Mouse (Mus musculus): ENCODE data around the gene Olfr871. TPM values are rescaled to one million over a fixed set of nuclear protein-coding genes. Genes with fewer than 3 reads are reported as not detected.
"Not testable (repeated sequence)": the region's sequence is repeated elsewhere in the genome, so short reads cannot be mapped to it uniquely, and the experiment has no call there.

Gene Olfr871
- not detected for total RNA-seq (2022)

- DNase-seq (ENCODE audit: low spot score) = no peak
Observed at GRCm38 (mm10) chr9:20211907-20212306, at the start of gene Olfr871. Olfr871 (plus strand) TSS chr9:20212207.

GRCm38 (mm10) chr9:20173957-20174356, 38.0 kb upstream of the Olfr871 start, which contains the start of gene Olfr870:
Olfr870 (minus strand) TSS chr9:20174057.
- no peak for DNase-seq (ENCODE audit: low spot score)

- no peak for DNase-seq (ENCODE audit: low spot score)
Observed at GRCm38 (mm10) chr9:20179463-20179862, 32.5 kb upstream of the Olfr871 start.

- DNase-seq (ENCODE audit: low spot score) = no peak
Observed at GRCm38 (mm10) chr9:20202131-20202530, 9.9 kb upstream of the Olfr871 start.

- DNase-seq (ENCODE audit: low spot score) = not testable (repeated sequence)
Observed at GRCm38 (mm10) chr9:20203413-20203984, 8.5 kb upstream of the Olfr871 start.

- DNase-seq (ENCODE audit: low spot score) = no peak
Observed at GRCm38 (mm10) chr9:20210812-20211211, 1.2 kb upstream of the Olfr871 start.

GRCm38 (mm10) chr9:20211477-20211876, 530 bp upstream of the Olfr871 start:
- DNase-seq (ENCODE audit: low spot score) = no peak

- DNase-seq (ENCODE audit: low spot score) = no peak
Observed at GRCm38 (mm10) chr9:20236819-20237218, 24.8 kb downstream of the Olfr871 start, which contains the start of gene Olfr872. Olfr872 (plus strand) TSS chr9:20237119.

GRCm38 (mm10) chr9:20237378-20237777, 25.4 kb downstream of the Olfr871 start:
- DNase-seq (ENCODE audit: low spot score) = no peak

Other genes starting within 250 kb of the Olfr871 start
- gene Olfr866, start 184.2 kb upstream of the Olfr871 start, total RNA-seq (2022) = not detected
- not detected for gene Olfr867, start 154.6 kb upstream of the Olfr871 start, total RNA-seq (2022)
- gene Olfr868, start 113.6 kb upstream of the Olfr871 start, total RNA-seq (2022) = not detected
- not detected for gene Olfr869, start 83.2 kb upstream of the Olfr871 start, total RNA-seq (2022)
- gene Olfr870, start 38.1 kb upstream of the Olfr871 start, total RNA-seq (2022) = not detected
- gene Olfr872, start 24.9 kb downstream of the Olfr871 start, total RNA-seq (2022) = not detected
- not detected for gene Olfr39, start 70.1 kb downstream of the Olfr871 start, total RNA-seq (2022)
- not detected for gene Olfr873, start 86.3 kb downstream of the Olfr871 start, total RNA-seq (2022)
- gene Olfr18, start 123.9 kb downstream of the Olfr871 start, total RNA-seq (2022) = under 1 TPM in 1 of 4 experiments, not detected in 3; 0.08 TPM
- 10 to 100 TPM; 10.6 to 11.2 (median 10.8) TPM for gene Zfp560, start 173.0 kb downstream of the Olfr871 start, total RNA-seq (2022)
- gene Zfp26, start 248.0 kb downstream of the Olfr871 start, total RNA-seq (2022) = 1 to 10 TPM; 5.8 to 8.3 (median 6.4) TPM